Mouse (Mus musculus) adipocyte (in vitro differentiated cells): ENCODE measurements at regions not wholly inside any gene's neighbourhood (a gene's known extent, or its start where the extent isn't known, plus 50 kb on each side); places are given as distances from the start of the nearest gene placed in this dataset.

Experiments
- DNase-seq: peaks from one replicate; pipeline ENCODE4 v3.0.0-alpha.2; 2016; ENCODE audit warnings: low spot score

DNA sequence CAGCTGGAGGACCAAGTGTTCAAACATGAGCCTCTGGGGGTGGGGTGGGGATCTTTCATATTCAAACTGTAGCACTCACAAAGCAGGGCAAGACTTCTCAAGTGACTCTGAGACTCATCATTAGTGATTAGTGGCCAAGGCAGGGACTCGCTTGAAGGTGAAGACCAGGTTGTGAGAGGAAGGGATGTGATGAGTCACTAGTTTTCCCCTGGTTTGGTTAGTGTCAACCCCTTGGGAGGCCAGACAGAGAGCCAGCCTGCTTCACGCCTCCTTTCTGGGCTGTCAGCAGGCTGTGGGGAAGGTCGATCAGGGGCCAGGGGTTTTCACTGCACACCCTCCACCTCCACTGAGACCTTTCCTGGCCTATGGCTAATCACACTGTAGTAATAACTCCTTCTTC lies 65.2 kb downstream of the Slc30a10 start:
- DNase-seq = no peak

GRCm38 (mm10) chr1:185524020-185524419 lies 69.4 kb downstream of the Slc30a10 start:
- DNase-seq = no peak

DNA sequence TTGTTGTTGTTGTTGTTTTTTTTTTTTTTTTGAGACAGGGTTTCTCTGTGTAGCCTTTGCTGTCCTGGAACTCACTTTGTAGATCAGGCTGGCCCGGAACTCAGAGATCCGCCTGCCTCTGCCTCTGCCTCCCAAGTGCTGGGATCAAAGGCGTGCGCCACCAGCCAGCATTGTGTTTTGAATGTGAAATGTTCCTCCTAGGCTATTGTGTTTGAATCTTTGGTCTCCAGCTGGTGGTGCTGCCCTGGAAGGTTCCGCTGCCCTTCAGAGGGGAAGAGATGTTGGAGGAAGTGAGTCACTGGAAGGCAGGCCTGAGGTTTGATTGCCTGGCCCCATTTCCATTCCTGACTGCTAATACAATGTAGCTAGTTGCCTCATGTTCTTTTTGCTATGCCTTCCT lies 78.8 kb downstream of the Slc30a10 start:
- no peak for DNase-seq

GRCm38 (mm10) chr1:185534129-185534528 lies 79.5 kb downstream of the Slc30a10 start:
- no peak for DNase-seq

DNA sequence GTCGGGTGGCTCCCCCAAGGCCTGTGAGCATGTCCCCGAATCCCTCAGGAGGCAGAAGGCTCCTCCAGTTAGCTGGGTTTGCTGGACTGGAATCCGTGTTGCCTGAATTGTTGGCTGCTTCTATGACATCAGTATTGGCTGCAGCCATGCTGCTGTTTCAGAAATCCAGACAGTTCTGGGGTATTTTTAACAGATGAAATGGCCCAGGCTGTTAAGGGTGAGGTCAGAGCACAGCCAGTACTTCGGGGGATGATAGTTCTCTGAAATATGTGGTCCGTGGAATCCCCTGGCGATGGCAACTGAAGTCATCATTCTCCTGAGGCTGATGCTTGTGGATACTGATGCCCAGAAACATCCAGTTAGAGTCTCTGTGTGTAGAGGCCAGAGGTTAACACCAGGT lies 80.7 kb downstream of the Slc30a10 start:
- no peak for DNase-seq

GRCm38 (mm10) chr1:185537236-185537635 lies 82.6 kb downstream of the Slc30a10 start:
- no peak for DNase-seq

GRCm38 (mm10) chr1:185539458-185539857 lies 84.8 kb downstream of the Slc30a10 start:
- DNase-seq = no peak

DNA sequence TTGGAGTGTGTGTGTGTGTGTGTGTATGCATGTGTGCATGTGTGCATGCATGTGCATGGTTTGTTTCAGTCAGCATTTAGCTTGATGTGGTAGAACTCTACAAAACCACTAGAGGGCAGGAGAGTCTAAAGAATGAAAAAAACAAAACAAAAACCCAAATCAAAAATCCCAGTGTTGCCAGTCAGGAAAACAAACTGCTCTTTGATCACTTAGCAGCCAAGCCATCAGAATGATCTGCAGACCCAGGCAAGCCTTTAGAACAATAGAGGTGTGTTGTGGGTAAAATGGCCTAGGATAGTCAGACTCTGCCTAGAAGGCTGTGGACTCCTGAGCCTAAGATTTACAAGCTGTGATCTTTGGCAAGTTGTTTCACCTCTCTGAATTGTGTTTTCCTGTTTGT lies 91.7 kb downstream of the Slc30a10 start:
- peak; percentile 54 for DNase-seq

- DNase-seq = no peak
Observed at GRCm38 (mm10) chr1:185572761-185573530, 118.3 kb downstream of the Slc30a10 start.

DNA sequence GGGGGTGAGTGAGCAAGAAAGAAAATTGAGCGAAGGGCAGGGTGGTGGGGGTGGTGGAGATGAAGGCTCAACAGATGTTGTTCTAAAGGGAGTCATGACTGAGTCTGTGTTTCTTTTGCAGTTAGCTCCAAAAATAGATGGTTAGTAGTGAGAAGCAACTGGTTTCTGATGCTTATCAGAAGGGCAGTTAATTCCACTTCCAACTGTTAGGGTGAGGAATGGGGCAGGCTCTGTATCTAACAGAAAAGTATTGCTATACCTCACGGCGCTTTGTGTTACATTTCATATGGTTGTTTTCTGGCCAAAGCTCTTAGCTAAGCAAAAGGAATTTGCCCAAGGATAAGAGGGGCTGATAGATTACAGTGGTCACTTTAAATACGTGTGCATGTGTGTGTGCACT lies 120.3 kb downstream of the Slc30a10 start:
- DNase-seq = no peak

GRCm38 (mm10) chr1:185579824-185580223 lies 125.2 kb downstream of the Slc30a10 start:
- DNase-seq = no peak

- no peak for DNase-seq
Observed at GRCm38 (mm10) chr1:185585191-185585870, 130.7 kb downstream of the Slc30a10 start.

- peak; percentile 21 for DNase-seq
Observed at GRCm38 (mm10) chr1:185587671-185588347, 133.2 kb downstream of the Slc30a10 start.

DNA sequence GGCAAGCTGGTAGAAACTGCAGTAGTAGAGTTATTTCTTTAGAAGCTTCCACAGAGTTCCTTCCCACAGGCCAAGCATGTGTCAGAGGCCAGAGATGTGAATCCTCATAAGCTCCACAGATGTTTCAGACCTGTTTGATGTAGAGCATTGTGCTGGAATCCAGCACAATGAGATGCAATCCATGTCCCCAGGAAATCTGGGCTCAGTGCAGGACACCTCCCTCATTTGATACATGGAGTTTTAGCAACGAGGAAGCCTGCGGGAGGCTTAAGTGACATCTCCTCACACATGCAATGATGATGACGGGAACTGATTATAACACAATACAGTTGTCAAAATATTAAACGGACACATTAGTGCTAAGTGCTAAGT lies 133.7 kb downstream of the Slc30a10 start:
- no peak for DNase-seq

GRCm38 (mm10) chr1:185596815-185597214 lies 142.2 kb downstream of the Slc30a10 start:
- no peak for DNase-seq

- DNase-seq = no peak
Observed at GRCm38 (mm10) chr1:185598514-185598913, 143.9 kb downstream of the Slc30a10 start.

GRCm38 (mm10) chr1:185601166-185601565 lies 146.5 kb downstream of the Slc30a10 start:
- no peak for DNase-seq

- DNase-seq = no peak
Observed at GRCm38 (mm10) chr1:185605996-185606395, 151.3 kb downstream of the Slc30a10 start.

- DNase-seq = no peak
Observed at GRCm38 (mm10) chr1:185607611-185608010, 153.0 kb downstream of the Slc30a10 start.

GRCm38 (mm10) chr1:185608440-185608839 lies 153.8 kb downstream of the Slc30a10 start:
- no peak for DNase-seq

DNA sequence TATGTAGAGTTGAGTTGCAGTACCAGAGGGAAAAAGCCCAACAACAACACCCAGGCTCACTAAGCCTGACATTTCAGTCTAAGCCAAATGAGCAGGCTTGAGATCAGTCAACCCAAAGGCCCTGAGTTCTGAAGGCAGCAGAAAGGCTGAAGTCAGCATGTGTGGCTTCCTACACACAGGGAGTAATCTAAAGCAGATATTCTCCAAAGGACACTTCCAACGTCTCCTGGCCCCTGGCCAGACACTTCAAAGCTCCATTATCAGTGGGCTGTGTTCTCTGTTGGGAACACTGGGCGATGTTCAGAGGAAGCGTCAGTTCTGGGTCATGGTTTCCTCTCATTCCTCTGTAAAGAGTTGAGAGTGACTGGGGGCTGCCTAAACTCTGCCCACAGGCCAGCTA lies 155.9 kb downstream of the Slc30a10 start:
- no peak for DNase-seq

- no peak for DNase-seq
Observed at GRCm38 (mm10) chr1:185615819-185616429, 161.3 kb downstream of the Slc30a10 start.

DNA sequence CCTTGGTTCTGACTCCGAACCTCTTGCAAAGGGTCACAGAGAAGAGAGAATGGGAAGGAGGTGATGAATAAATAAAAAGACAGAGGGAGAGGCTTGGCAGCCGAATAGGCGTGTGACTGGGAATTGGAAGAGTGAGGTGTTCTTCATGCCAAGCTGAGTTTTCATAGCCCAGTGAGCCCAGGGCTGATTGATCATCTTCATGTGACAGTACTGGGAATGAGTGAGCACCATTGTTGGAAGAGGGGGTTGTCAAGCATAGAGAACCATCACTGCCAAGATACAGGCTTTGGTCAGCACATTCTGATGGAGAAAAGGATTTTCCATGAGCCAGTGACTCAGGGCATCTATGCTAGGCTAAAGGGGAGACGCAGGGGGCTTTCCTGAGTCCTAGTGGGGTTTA lies 163.0 kb downstream of the Slc30a10 start:
- no peak for DNase-seq
